Mouse (Mus musculus): ENCODE measurements at regions not wholly inside any gene's neighbourhood (a gene's known extent, or its start where the extent isn't known, plus 50 kb on each side); places are given as distances from the start of the nearest gene placed in this dataset.
"Not testable (repeated sequence)": the region's sequence is repeated elsewhere in the genome, so short reads cannot be mapped to it uniquely, and the experiment has no call there.

DNA sequence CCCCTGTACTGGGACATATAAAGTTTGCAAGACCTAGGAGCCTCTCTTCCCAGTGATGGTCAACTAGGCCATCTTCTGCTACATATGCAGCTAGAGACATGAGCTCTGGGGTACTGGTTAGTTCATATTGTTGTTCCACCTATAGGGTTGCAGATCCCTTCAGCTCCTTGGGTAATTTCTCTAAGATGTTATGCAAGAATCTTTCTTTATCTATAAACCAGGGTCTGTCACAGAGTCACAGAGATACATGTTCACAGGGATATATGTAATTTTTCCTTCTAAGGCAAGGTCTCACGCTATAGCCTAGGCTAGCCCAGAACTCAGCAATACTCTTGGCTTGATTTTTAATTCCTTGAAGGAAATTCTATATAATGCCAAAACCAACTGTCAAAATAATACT lies 56.9 kb downstream of the Zfp36l1 start:
- H3K4me1 ChIP-seq; H3K4me2 ChIP-seq (replicated peaks); H3K9ac ChIP-seq; H3K9me3 ChIP-seq; H3K4me3 ChIP-seq; H3K27ac ChIP-seq; H3K27me3 ChIP-seq (replicated peaks); H3K36me3 ChIP-seq; ATAC-seq (ENCODE audit: low FRiP score, low read depth): not testable (repeated sequence)
- WGBS: 96% methylated on average over 1 of the region's 1 CpGs

GRCm38 (mm10) chr12:80055394-80055793 lies 57.4 kb downstream of the Zfp36l1 start:
- H3K36me3 ChIP-seq: no peaks in the 10 kb centered on the region
- no peaks in the 10 kb centered on the region for H3K9me3 ChIP-seq
- ATAC-seq (ENCODE audit: low FRiP score, low read depth): no peak

DNA sequence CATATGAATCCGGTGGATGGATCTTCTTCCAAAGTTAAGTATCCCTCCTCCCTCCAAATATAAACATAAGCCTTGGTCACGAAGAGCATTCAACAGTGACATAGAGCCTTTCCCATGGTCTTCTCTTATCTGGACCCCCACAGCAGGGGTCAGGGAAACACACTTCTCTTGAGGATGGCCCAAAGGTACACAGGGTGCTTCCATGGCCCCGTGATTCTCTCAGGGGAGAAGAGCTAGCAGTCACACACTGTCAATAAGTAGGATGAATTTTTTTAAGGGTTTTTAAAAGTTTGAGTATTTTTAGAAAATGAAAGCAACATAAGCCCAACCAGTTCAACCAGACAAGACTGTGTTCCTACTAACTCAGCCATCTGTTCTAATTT lies 58.2 kb downstream of the Zfp36l1 start:
- Histone ChIP-seq H3K27me3 (replicated peaks) (no peaks in the 10 kb centered on the region), H3K36me3 (no peaks in the 10 kb centered on the region), H3K4me1 (no peaks in the 10 kb centered on the region; the same call in 1 of the 2 replicates), H3K4me2 (replicated peaks) (no peak overlapping the region), H3K4me3 (no peak overlapping the region), H3K9ac (no peak overlapping the region), H3K27ac (no peak overlapping the region), H3K9me3 (no peaks in the 10 kb centered on the region)
- ATAC-seq (ENCODE audit: low FRiP score, low read depth): no peak
- 96% methylated on average over 3 of the region's 3 CpGs for WGBS

More at GRCm38 (mm10) chr12:80055394-80055793, 57.4 kb downstream of the Zfp36l1 start:
- WGBS: 7% methylated on average over 2 of the region's 2 CpGs
- Histone ChIP-seq H3K4me3 (no peak overlapping the region), H3K4me2 (replicated peaks) (no peak overlapping the region), H3K27ac (no peak overlapping the region), H3K4me1 (peaks cover 4% of the 10 kb centered on the region), H3K27me3 (replicated peaks) (no peaks in the 10 kb centered on the region), H3K9ac (no peak overlapping the region)

GRCm38 (mm10) chr12:80053902-80054654 lies 58.7 kb downstream of the Zfp36l1 start:
- Histone ChIP-seq H3K27me3 (replicated peaks) (no peaks in the 10 kb centered on the region), H3K4me2 (replicated peaks) (no peak overlapping the region), H3K36me3 (no peaks in the 10 kb centered on the region), H3K27ac (no peak overlapping the region), H3K9ac (no peak overlapping the region), H3K9me3 (no peaks in the 10 kb centered on the region), H3K4me3 (no peak overlapping the region), H3K4me1 (no peaks in the 10 kb centered on the region)
- ATAC-seq (ENCODE audit: low FRiP score, low read depth): no peak
- WGBS: 83% methylated on average over 9 of the region's 9 CpGs

DNA sequence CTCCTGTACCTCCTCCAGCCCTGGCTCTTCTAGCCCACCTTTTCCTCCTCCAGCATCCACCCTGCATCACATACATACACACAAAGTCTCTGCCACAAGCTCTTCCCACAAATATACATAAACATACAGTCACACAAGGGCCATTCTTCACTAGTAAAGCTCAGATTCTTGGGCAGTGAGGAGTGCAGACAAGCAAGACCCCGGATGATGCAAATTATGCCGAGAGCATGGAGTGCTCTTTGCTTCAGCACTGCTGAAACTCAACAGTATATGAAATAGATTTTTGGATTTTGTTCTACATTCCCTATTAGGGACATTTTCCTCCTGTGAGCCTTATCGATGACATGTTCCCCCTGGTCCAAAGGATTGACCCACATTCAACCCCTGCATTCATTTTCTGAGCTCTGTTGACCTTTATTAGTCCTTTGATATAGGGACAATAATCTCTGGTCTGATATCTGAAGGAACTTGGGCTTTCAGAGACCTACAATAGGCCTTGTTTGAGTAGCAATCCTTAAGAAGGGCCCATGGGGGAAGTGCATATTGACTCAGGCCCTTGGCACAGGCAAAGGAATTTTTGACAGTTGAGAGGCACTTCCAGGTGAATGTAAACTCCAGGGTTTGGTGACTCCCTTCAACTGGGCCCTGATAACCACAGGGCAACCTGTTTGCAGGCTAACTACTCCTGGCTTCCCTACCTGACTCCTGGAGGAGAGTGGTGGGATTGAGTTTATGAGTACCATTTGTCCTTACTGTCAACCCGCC lies 64.4 kb downstream of the Zfp36l1 start:
- no peak for ATAC-seq (ENCODE audit: low FRiP score, low read depth)
- Histone ChIP-seq H3K36me3 (no peaks in the 10 kb centered on the region), H3K9ac (no peak overlapping the region), H3K4me3 (no peak overlapping the region), H3K4me2 (replicated peaks) (no peak overlapping the region), H3K27ac (no peak overlapping the region), H3K27me3 (replicated peaks) (no peaks in the 10 kb centered on the region), H3K9me3 (no peaks in the 10 kb centered on the region), H3K4me1 (no peaks in the 10 kb centered on the region)
- WGBS: 90% methylated on average over 4 of the region's 4 CpGs

DNA sequence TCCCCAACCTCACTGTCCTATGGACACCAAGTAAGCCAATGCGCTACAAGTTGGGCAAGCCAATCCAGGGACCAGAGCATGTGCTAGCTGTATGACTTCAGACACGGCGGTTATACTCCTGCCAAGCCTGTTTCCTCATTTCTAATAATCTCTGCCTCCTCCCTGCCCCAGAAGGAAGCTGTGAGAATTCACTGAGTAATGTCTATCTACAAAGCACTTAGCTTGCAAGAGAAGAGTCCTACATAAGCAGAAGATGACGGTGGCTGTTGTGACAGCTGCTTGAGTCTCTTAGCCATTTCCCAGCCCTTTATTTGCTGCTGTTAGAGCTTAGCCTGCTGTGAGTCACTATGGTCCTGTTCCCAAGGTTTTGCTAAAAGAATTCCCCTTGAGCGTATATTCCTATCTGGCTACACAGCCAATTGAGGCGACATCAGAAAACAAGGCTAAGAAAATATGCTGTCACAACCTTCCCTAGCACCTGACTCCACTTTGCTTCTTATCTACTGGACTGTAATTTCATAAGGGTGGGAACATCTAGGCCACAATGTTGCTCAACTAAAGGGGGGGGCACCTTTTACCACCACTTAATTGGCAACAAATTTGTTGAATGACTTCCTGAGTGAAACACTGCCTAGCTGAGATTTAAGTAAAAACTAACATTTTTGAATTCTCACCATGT lies 66.0 kb downstream of the Zfp36l1 start:
- Histone ChIP-seq H3K27me3 (replicated peaks) (no peaks in the 10 kb centered on the region), H3K36me3 (no peaks in the 10 kb centered on the region), H3K9me3 (no peaks in the 10 kb centered on the region), H3K4me1 (no peaks in the 10 kb centered on the region), H3K4me2 (replicated peaks) (no peak overlapping the region), H3K27ac (no peak overlapping the region), H3K4me3 (no peak overlapping the region), H3K9ac (no peak overlapping the region)
- WGBS: 82% methylated on average over 6 of the region's 6 CpGs
- ATAC-seq (ENCODE audit: low FRiP score, low read depth): no peak

- Histone ChIP-seq H3K9ac (no peak overlapping the region), H3K4me3 (no peak overlapping the region), H3K36me3 (no peaks in the 10 kb centered on the region), H3K27ac (no peak overlapping the region), H3K4me2 (replicated peaks) (no peak overlapping the region), H3K9me3 (no peaks in the 10 kb centered on the region), H3K4me1 (peaks cover 9% of the 10 kb centered on the region; the same call in 1 of the 2 replicates), H3K27me3 (replicated peaks) (no peaks in the 10 kb centered on the region)
- no peak for ATAC-seq (ENCODE audit: low FRiP score, low read depth)
- WGBS: 84% methylated on average over 11 of the region's 11 CpGs
Measured at GRCm38 (mm10) chr12:80041510-80042324, 71.1 kb downstream of the Zfp36l1 start.

DNA sequence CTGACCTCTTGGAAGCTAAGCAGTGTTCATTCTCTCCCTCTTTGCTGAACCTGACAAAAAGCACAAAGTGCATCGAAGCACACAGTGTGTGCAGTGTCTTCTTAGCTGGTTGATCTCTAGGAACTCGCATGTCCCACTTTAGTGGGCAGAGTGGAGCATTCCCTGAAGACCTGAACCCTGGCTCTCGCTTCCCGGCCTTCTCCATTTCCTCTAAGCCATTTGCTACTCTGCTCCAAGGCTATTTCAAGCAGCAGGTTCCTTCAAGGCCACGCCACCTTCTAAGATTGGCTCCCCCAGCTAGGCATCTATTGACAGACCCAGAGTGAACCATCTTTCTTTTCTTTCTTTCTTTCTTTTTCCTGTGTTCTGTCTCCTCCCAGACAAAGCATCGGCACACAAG lies 71.8 kb downstream of the Zfp36l1 start:
- Histone ChIP-seq H3K4me1 (peaks cover 9% of the 10 kb centered on the region; the same call in 1 of the 2 replicates), H3K36me3 (no peaks in the 10 kb centered on the region), H3K27me3 (replicated peaks) (no peaks in the 10 kb centered on the region), H3K4me3 (no peak overlapping the region), H3K9ac (no peak overlapping the region), H3K4me2 (replicated peaks) (no peak overlapping the region), H3K9me3 (no peaks in the 10 kb centered on the region), H3K27ac (no peak overlapping the region)
- ATAC-seq (ENCODE audit: low FRiP score, low read depth): no peak
- WGBS: 84% methylated on average over 6 of the region's 6 CpGs

GRCm38 (mm10) chr12:80040233-80040632 lies 72.6 kb downstream of the Zfp36l1 start:
- H3K9me3 ChIP-seq: no peaks in the 10 kb centered on the region
- WGBS: 82% methylated on average over 9 of the region's 9 CpGs
- H3K27ac ChIP-seq: no peak overlapping the region
- H3K9ac ChIP-seq: no peak overlapping the region
- H3K4me2 ChIP-seq (replicated peaks): no peak overlapping the region
- H3K27me3 ChIP-seq (replicated peaks): no peaks in the 10 kb centered on the region
- no peaks in the 10 kb centered on the region for H3K36me3 ChIP-seq
- H3K4me1 ChIP-seq: peaks cover 11% of the 10 kb centered on the region; the same call in 1 of the 2 replicates
- no peak for ATAC-seq (ENCODE audit: low FRiP score, low read depth)
- no peak overlapping the region for H3K4me3 ChIP-seq

DNA sequence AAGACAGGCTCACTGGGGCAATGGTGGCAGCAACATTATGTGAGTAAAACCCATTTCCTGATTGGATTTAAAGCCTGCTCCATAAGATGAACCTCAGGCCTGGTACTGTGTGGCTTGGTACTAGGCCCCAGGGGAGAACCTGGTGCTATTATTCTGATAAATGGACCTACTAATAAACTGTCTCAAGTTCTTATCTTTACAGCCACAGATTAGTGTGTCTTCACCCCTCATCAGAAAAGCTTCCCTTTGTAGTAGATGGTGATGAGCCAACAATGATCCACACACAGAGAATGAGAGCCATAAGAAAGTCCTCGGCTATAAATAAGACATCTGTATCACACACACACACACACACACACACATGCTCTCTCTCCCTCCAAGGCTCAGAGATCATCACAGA lies 73.7 kb downstream of the Zfp36l1 start:
- Histone ChIP-seq H3K36me3 (no peaks in the 10 kb centered on the region), H3K27me3 (replicated peaks) (no peaks in the 10 kb centered on the region), H3K9me3 (no peaks in the 10 kb centered on the region), H3K4me1 (peaks cover 17% of the 10 kb centered on the region; the same call in 1 of the 2 replicates), H3K4me2 (replicated peaks) (no peak overlapping the region), H3K4me3 (no peak overlapping the region), H3K9ac (no peak overlapping the region), H3K27ac (no peak overlapping the region)
- no peak for ATAC-seq (ENCODE audit: low FRiP score, low read depth)
- 66% methylated on average over 1 of the region's 1 CpGs for WGBS

DNA sequence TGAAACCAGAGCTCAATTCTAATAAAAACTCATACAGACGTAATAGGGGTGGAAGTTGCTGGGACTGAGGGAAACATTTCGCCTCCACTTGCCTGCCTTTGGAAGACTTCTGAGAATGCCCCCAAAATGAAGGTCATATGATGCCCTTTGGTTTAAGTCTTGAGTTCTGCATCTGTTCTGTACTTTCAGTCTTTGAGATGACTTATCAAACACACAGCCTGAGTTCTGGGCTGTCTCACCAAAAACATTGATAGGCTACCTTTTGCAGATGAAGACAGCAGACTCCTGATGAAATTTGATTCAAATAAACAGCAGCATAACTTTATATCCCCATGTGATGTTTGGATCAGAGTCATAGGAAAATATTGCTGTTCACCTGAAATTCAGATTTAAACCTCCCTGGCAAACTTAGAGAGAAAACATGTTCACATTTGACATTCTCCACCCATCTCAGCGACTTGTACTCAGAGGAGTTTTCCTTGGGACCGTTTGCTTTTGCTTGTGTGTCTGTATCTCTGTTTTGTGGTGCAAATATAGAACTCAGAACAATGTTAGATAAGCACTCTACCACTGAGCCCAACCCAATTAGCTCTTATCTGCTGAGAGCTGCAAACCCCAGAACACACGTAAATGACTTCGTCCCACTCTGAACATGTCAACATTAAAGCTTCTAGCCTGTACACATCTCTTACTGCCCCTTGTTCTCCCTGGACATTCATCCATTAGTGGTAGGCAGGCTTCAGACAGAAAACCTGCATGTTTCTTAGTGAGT lies 77.1 kb downstream of the Zfp36l1 start:
- WGBS: 85% methylated on average over 6 of the region's 6 CpGs
- Histone ChIP-seq H3K4me1 (0 out of 2 replicates have a peak, but pooled peaks cover 11% of the 10 kb centered on the region), H3K9ac (no peak overlapping the region), H3K36me3 (no peaks in the 10 kb centered on the region), H3K4me2 (replicated peaks) (no peak overlapping the region), H3K27ac (no peak overlapping the region), H3K27me3 (replicated peaks) (no peaks in the 10 kb centered on the region), H3K9me3 (no peaks in the 10 kb centered on the region), H3K4me3 (no peak overlapping the region)
- ATAC-seq (ENCODE audit: low FRiP score, low read depth): no peak

Measured in neural tube, embryonic 12.5 days (tissue).